Mouse (Mus musculus) erythroblast, embryonic 14.5 days (primary cell): Measurements from ENCODE around the gene Dynlt1f.
"Not testable (repeated sequence)": the region's sequence is repeated elsewhere in the genome, so short reads cannot be mapped to it uniquely, and the experiment has no call there.

Experiments
- GATA1 ChIP-seq: IDR thresholded peaks from 2 replicates; pipeline ENCODE4 v1.6.1; 2012; ENCODE audit warnings: low read length, inconsistent platforms, mixed read lengths
- TAL1 ChIP-seq: IDR thresholded peaks from 3 replicates; pipeline ENCODE4 v1.6.1; 2012; ENCODE audit warnings: low read length, inconsistent platforms, mixed read lengths

GRCm38 (mm10) chr17:6684464-6685287 lies 29.0 kb upstream of the Dynlt1f start:
- TF ChIP-seq GATA1, TAL1: not testable (repeated sequence)
